Comparison of ENCODE assay signal across 8 mouse cellular contexts in the genomic region with DNA sequence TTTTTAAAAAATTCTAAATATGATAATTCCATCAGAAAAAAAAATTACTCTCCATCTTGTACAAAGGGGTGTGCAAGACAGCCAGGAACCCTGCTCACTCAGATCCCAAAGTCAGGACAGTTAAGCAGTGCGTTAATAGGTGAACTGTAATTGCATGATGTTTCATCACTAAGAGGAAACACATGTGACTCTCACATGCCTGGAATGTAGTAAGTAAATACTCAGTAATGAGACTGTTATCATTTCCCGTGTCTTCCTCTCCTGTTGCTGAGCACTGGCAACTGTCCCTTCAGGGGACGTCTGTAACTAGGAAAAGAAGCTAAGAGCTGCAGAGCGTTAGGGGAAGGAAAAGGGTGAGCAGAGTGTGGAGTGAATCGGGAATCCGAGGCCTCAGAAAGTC.
A peak's percentile ranks its signal among the peaks of the same experiment; 100 is the strongest.
DNase-seq lines count a peak whose midpoint lies in the region; ATAC-seq lines count a peak whose summit lies in the region.

No protein-coding gene starts in this region.

- H3K4me1 ChIP-seq in hindbrain, embryonic 13.5 days (replicated peaks) = peaks cover 28% of the 10 kb centered on the region
- peaks cover 5% of the 10 kb centered on the region; the same call in 1 of the 2 replicates for H3K4me1 ChIP-seq in hindbrain, embryonic 10.5 days (replicated peaks)
- peaks cover 15% of the 10 kb centered on the region for H3K4me1 ChIP-seq in intestine, embryonic 16.5 days (ENCODE audit: control insufficient read depth, insufficient read depth, low read length)

- H3K9me3 ChIP-seq in hindbrain, embryonic 13.5 days = no peaks in the 10 kb centered on the region
- H3K9me3 ChIP-seq in hindbrain, embryonic 10.5 days = no peaks in the 10 kb centered on the region
- no peaks in the 10 kb centered on the region for H3K9me3 ChIP-seq in intestine, embryonic 16.5 days (ENCODE audit: control insufficient read depth, low read length)

- no peaks in the 10 kb centered on the region for H3K36me3 ChIP-seq in hindbrain, embryonic 13.5 days
- H3K36me3 ChIP-seq in hindbrain, embryonic 10.5 days = peaks cover 24% of the 10 kb centered on the region
- H3K36me3 ChIP-seq in intestine, embryonic 16.5 days (ENCODE audit: control insufficient read depth, insufficient read depth, low read length) = 0 out of 2 replicates have a peak, but pooled peaks cover 4% of the 10 kb centered on the region

- no peak overlapping the region for H3K4me2 ChIP-seq in hindbrain, embryonic 13.5 days
- no peak overlapping the region for H3K4me2 ChIP-seq in intestine, embryonic 16.5 days (ENCODE audit: low read depth, low read length)

- ATAC-seq in hindbrain, embryonic 13.5 days (ENCODE audit: low FRiP score) = no peak
- peak; percentile 62 for ATAC-seq in intestine, embryonic 16.5 days
- ATAC-seq in monocyte, adult 5-6 weeks (replicated peaks; ENCODE audit: insufficient number of reproducible peaks, low FRiP score, low TSS enrichment, poor library complexity, severe bottlenecking) = no peak

- WGBS in hindbrain, embryonic 13.5 days = 59% methylated on average over 6 of the region's 6 CpGs
- 69% methylated on average over 6 of the region's 6 CpGs for WGBS in hindbrain, embryonic 10.5 days
- WGBS in intestine, embryonic 16.5 days = 23% methylated on average over 6 of the region's 6 CpGs

- DNase-seq in embryo, embryonic 10 days (ENCODE audit: low spot score) = peak; percentile 17
- DNase-seq in embryo, embryonic 11 days = no peak
- DNase-seq in hindbrain, embryonic 10.5 days (ENCODE audit: low spot score) = no peak
- DNase-seq in 416B (ENCODE audit: low read depth) = peak; percentile 22
- DNase-seq in right cerebral cortex, postnatal 4 days = no peak

- no peak overlapping the region for H3K9ac ChIP-seq in hindbrain, embryonic 13.5 days
- no peak overlapping the region for H3K9ac ChIP-seq in intestine, embryonic 16.5 days (ENCODE audit: low read depth, low read length)

- H3K27ac ChIP-seq in hindbrain, embryonic 13.5 days = peak overlapping the region; percentile 55; the same call in 1 of the 2 replicates
- H3K27ac ChIP-seq in hindbrain, embryonic 10.5 days = no peak overlapping the region
- 0 out of 2 replicates have a peak overlapping the region, but pooled peaks have one; percentile 9 for H3K27ac ChIP-seq in intestine, embryonic 16.5 days (ENCODE audit: low read length)

- no peak overlapping the region for H3K4me3 ChIP-seq in hindbrain, embryonic 13.5 days
- H3K4me3 ChIP-seq in hindbrain, embryonic 10.5 days = no peak overlapping the region
- no peak overlapping the region for H3K4me3 ChIP-seq in intestine, embryonic 16.5 days (ENCODE audit: low read length)

- H3K27me3 ChIP-seq in hindbrain, embryonic 13.5 days = no peaks in the 10 kb centered on the region
- no peaks in the 10 kb centered on the region for H3K27me3 ChIP-seq in hindbrain, embryonic 10.5 days (ENCODE audit: insufficient read depth, poor library complexity, severe bottlenecking)
- no peaks in the 10 kb centered on the region for H3K27me3 ChIP-seq in intestine, embryonic 16.5 days (replicated peaks; ENCODE audit: control insufficient read depth, insufficient read depth, low read length)

Comparison
In these comparisons a context has a peak if more than half of its experiments do, and no peak if none do; other contexts are left out.
1. DNase-seq: peak in embryo, embryonic 10 days (single experiment) and 416B (single experiment); none in embryo, embryonic 11 days (single experiment), hindbrain, embryonic 10.5 days (single experiment) and right cerebral cortex, postnatal 4 days (single experiment).